8 mouse cellular contexts compared by ENCODE assay signal in the genomic region with DNA sequence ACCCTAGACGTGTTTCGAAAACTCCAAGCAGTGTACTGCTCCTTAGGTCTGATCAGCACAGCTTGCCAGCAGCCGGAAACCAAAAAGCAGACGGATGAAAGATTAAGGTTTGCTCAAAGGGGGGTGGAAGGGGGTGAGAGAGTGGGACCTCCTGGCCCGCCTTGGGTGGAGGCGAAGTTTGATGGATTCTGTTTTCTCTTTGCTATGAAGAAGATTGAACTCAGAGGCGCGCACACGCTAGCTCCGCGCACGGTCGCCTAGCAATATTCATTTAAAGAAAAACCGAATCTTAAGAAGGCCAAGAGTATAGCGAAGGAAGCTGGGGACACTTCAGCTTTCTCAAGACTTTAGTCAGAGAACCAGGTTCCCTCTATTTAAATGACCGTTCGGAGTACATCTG. TPM values are rescaled to one million over a fixed set of nuclear protein-coding genes. Genes with fewer than 3 reads are reported as not detected.
DNase-seq lines count a peak whose midpoint lies in the region; ATAC-seq and TF ChIP-seq lines count a peak whose summit lies in the region.

TSS of gene Mrpl1 (plus strand) at position 35 of the 400 bp plus-strand sequence.

- 2% methylated on average over 17 of the region's 17 CpGs for WGBS in forebrain, embryonic 13.5 days
- WGBS in lung, adult 2 months = 1% methylated on average over 17 of the region's 17 CpGs
- WGBS in neural tube, embryonic 14.5 days = 3% methylated on average over 17 of the region's 17 CpGs

- POLR2A ChIA-PET in Patski (lab: Charles Lee) = interaction anchor here (0.6 to 1.3 kb wide), 3 partner anchors 47 to 116 kb away, joined by 3 to 4 read pairs (median 3); no protein-coding TSS in a partner anchor

- peak within 1 kb of the TSS; percentile 51 for H3K27ac ChIP-seq in forebrain, embryonic 13.5 days
- peak within 1 kb of the TSS; percentile 41; the same call in 1 of the 2 replicates for H3K27ac ChIP-seq in neural tube, embryonic 14.5 days (ENCODE audit: low read depth, low read length)

- peak; percentile 37 for ATAC-seq in Patski
- ATAC-seq in forebrain, embryonic 13.5 days = peak; percentile 79
- peak; percentile 72 for ATAC-seq in neural tube, embryonic 14.5 days (ENCODE audit: low read depth)

- H3K4me1 ChIP-seq in forebrain, embryonic 13.5 days = peaks cover 24% of the 10 kb centered on the region
- H3K4me1 ChIP-seq in lung, adult 2 months (ENCODE audit: control insufficient read depth, insufficient read depth, low read length) = peaks cover 6% of the 10 kb centered on the region; the same call in 1 of the 2 replicates
- peaks cover 7% of the 10 kb centered on the region; the same call in 1 of the 2 replicates for H3K4me1 ChIP-seq in neural tube, embryonic 14.5 days (ENCODE audit: control insufficient read depth, insufficient read depth, low read length)

- H3K36me3 ChIP-seq in forebrain, embryonic 13.5 days (ENCODE audit: poor library complexity, severe bottlenecking) = peaks cover 7% of the 10 kb centered on the region
- H3K36me3 ChIP-seq in neural tube, embryonic 14.5 days (ENCODE audit: control insufficient read depth, insufficient read depth, low read length) = no peaks in the 10 kb centered on the region

- peak within 1 kb of the TSS; percentile 77 for H3K9ac ChIP-seq in forebrain, embryonic 13.5 days
- H3K9ac ChIP-seq in neural tube, embryonic 14.5 days (replicated peaks; ENCODE audit: low read depth, low read length) = peak within 1 kb of the TSS; percentile 61

- no peaks in the 10 kb centered on the region for H3K27me3 ChIP-seq in Patski
- no peaks in the 10 kb centered on the region for H3K27me3 ChIP-seq in forebrain, embryonic 13.5 days
- H3K27me3 ChIP-seq in neural tube, embryonic 14.5 days (ENCODE audit: control insufficient read depth, insufficient read depth, low read length) = no peaks in the 10 kb centered on the region

- CTCF ChIA-PET in Patski (lab: Charles Lee) = interaction anchor here (2.4 to 2.8 kb wide), 2 partner anchors 11 to 45 kb away, joined by 9 to 11 read pairs; partner anchors contain the start of gene Cnot6l

- DNase-seq in Patski (ENCODE audit: low read depth, low spot score) = no peak
- peak; percentile 52 for DNase-seq in c-Kit-positive CD71-positive TER-119-positive erythroid progenitor cells, embryonic 14.5 days (ENCODE audit: low spot score)
- peak; percentile 47 to 62 for DNase-seq in heart, postnatal 10 days
- peak in 1 of 2 experiments; percentile 30 for DNase-seq in layer of hippocampus, adult 18-20 months (ENCODE audit: low spot score in 2 of 2)
- peak; percentile 43 for DNase-seq in lung, adult 2 months
- DNase-seq in urinary bladder, postnatal 25 days (ENCODE audit: low spot score) = peak; percentile 19

- H3K4me3 ChIP-seq in forebrain, embryonic 13.5 days = peak within 1 kb of the TSS; percentile 84
- peak within 1 kb of the TSS; percentile 79 for H3K4me3 ChIP-seq in lung, adult 2 months (replicated peaks; ENCODE audit: extremely low read depth, low read depth, low read length)
- peak within 1 kb of the TSS; percentile 68 for H3K4me3 ChIP-seq in neural tube, embryonic 14.5 days (ENCODE audit: low read depth, low read length)

- peak within 1 kb of the TSS; percentile 75 for H3K4me2 ChIP-seq in forebrain, embryonic 13.5 days
- H3K4me2 ChIP-seq in neural tube, embryonic 14.5 days (ENCODE audit: low read depth, low read length) = peak within 1 kb of the TSS; percentile 71

- no peak for TF ChIP-seq CTCF in Patski (IDR thresholded peaks at IDR 0.05)
- TF ChIP-seq CTCF in lung, adult 2 months (IDR thresholded peaks at IDR 0.05; ENCODE audit: insufficient read depth, low read length) = no peak

- TF ChIP-seq POLR2A in lung, adult 2 months (IDR thresholded peaks at IDR 0.05; ENCODE audit: borderline replicate concordance, extremely low read depth, low read depth, low read length) = no peak

- intact Hi-C loops in heart, postnatal 10 days (cut with DNase I) = no loop called here

- in situ Hi-C loops in Patski (cut with MboI; ENCODE audit: low pct_unique_long_range_greater_than_20kb) = loop anchor here (5.0 kb wide), 1 partner anchor 42 kb away; no protein-coding TSS in a partner anchor

- no peaks in the 10 kb centered on the region for H3K9me3 ChIP-seq in forebrain, embryonic 13.5 days (replicated peaks)
- no peaks in the 10 kb centered on the region for H3K9me3 ChIP-seq in neural tube, embryonic 14.5 days (ENCODE audit: control insufficient read depth, low read length)

RNA-seq across cellular contexts. Expression of gene Mrpl1, which starts in this region (rescaled TPM):
- 23.0 TPM for polyA plus RNA-seq in Patski (2021)
- polyA plus RNA-seq in forebrain, embryonic 13.5 days (2015; fragmentation: Nextera tagmentation; extraction: Ambion mirVana) = 18.5 and 18.7 TPM in 2 replicates
- 10 to 100 TPM; 25.1 to 27.0 TPM for total RNA-seq in heart, postnatal 10 days (2021)
- total RNA-seq in layer of hippocampus, adult 18-20 months (2021) = 10 to 100 TPM; 14.4 to 14.9 TPM
- polyA plus RNA-seq in lung, adult 2 months (2012; rRNA removed) = 1.4 and 2.0 TPM in 2 replicates
- 17.7 and 19.5 TPM in 2 replicates for polyA plus RNA-seq in neural tube, embryonic 14.5 days (2014; fragmentation: Nextera tagmentation; extraction: Ambion mirVana)
